Mouse (Mus musculus): Measurements from ENCODE around the gene Hspb2. TPM values are rescaled to one million over a fixed set of nuclear protein-coding genes. Genes with fewer than 3 reads are reported as not detected.

Hspb2 gene
- polyA plus RNA-seq, 1 experiment from 2014 or later, result 6.9 TPM

Other genes starting within 250 kb of the Hspb2 start
- 83.4 and 92.6 TPM in 2 replicates for gene Pts, start 223.6 kb downstream of the Hspb2 start, polyA plus RNA-seq (2015; fragmentation: Nextera tagmentation; extraction: Ambion mirVana)
- gene Il18, start 197.5 kb downstream of the Hspb2 start, polyA plus RNA-seq (2015; fragmentation: Nextera tagmentation; extraction: Ambion mirVana), result 10.1 and 13.7 TPM in 2 replicates
- 1.1 and 1.3 TPM in 2 replicates for gene Bco2, start 197.2 kb downstream of the Hspb2 start, polyA plus RNA-seq (2015; fragmentation: Nextera tagmentation; extraction: Ambion mirVana)
- not detected in 2 replicates for gene Tex12, start 191.0 kb downstream of the Hspb2 start, polyA plus RNA-seq (2015; fragmentation: Nextera tagmentation; extraction: Ambion mirVana)
- 362 and 375 TPM in 2 replicates for gene Sdhd, start 148.5 kb downstream of the Hspb2 start, polyA plus RNA-seq (2015; fragmentation: Nextera tagmentation; extraction: Ambion mirVana)
- 243 and 275 TPM in 2 replicates for gene Timm8b, start 148.4 kb downstream of the Hspb2 start, polyA plus RNA-seq (2015; fragmentation: Nextera tagmentation; extraction: Ambion mirVana)
- 2.4 and 3.7 TPM in 2 replicates for gene Pih1d2, start 135.0 kb downstream of the Hspb2 start, polyA plus RNA-seq (2015; fragmentation: Nextera tagmentation; extraction: Ambion mirVana)
- gene Nkapd1, start 134.9 kb downstream of the Hspb2 start, polyA plus RNA-seq (2015; fragmentation: Nextera tagmentation; extraction: Ambion mirVana), result 19.3 and 22.5 TPM in 2 replicates
- gene Dlat, start 92.6 kb downstream of the Hspb2 start, polyA plus RNA-seq (2015; fragmentation: Nextera tagmentation; extraction: Ambion mirVana), result 42.9 and 49.3 TPM in 2 replicates
- gene Dixdc1, start 12.8 kb downstream of the Hspb2 start, polyA plus RNA-seq (2015; fragmentation: Nextera tagmentation; extraction: Ambion mirVana), result 8.0 and 10.9 TPM in 2 replicates
- 16.0 and 17.5 TPM in 2 replicates for gene 2310030G06Rik, start 5.8 kb downstream of the Hspb2 start, polyA plus RNA-seq (2015; fragmentation: Nextera tagmentation; extraction: Ambion mirVana)
- gene Cryab, start 1.0 kb downstream of the Hspb2 start, polyA plus RNA-seq (2015; fragmentation: Nextera tagmentation; extraction: Ambion mirVana), result 64.1 and 74.6 TPM in 2 replicates
- gene Fdxacb1, start 15.9 kb upstream of the Hspb2 start, polyA plus RNA-seq (2015; fragmentation: Nextera tagmentation; extraction: Ambion mirVana), result 12.3 and 12.5 TPM in 2 replicates
- 36.7 and 40.6 TPM in 2 replicates for gene Alg9, start 22.7 kb upstream of the Hspb2 start, polyA plus RNA-seq (2015; fragmentation: Nextera tagmentation; extraction: Ambion mirVana)
- 31.2 and 32.6 TPM in 2 replicates for gene 1110032A03Rik, start 23.2 kb upstream of the Hspb2 start, polyA plus RNA-seq (2015; fragmentation: Nextera tagmentation; extraction: Ambion mirVana)
- 74.3 and 74.5 TPM in 2 replicates for gene Ppp2r1b, start 92.9 kb upstream of the Hspb2 start, polyA plus RNA-seq (2015; fragmentation: Nextera tagmentation; extraction: Ambion mirVana)